Mouse (Mus musculus) CD4-positive, CD25-positive, alpha-beta regulatory T cell, adult 2 months (primary cell): ENCODE results near the gene Acsm4.
"Not testable (repeated sequence)": the region's sequence is repeated elsewhere in the genome, so short reads cannot be mapped to it uniquely, and the experiment has no call there.

Experiments
- DNase-seq: peaks from one replicate; pipeline ENCODE4 v3.0.0-alpha.2; 2012; ENCODE audit warnings: low read depth, low spot score

Acsm4 gene

GRCm38 (mm10) chr7:119689726-119690125, at the start of gene Acsm4:
Acsm4 (plus strand) TSS chr7:119690026.
- DNase-seq: no peak

GRCm38 (mm10) chr7:119642307-119642706, 47.5 kb upstream of the Acsm4 start:
- no peak for DNase-seq

- no peak for DNase-seq
These were observed 21.9 kb upstream of the Acsm4 start for GRCm38 (mm10) chr7:119667893-119668292.

GRCm38 (mm10) chr7:119670395-119670794, 19.4 kb upstream of the Acsm4 start:
- DNase-seq: no peak

- peak; percentile 7 for DNase-seq
These were observed 18.9 kb upstream of the Acsm4 start for GRCm38 (mm10) chr7:119670925-119671324.

GRCm38 (mm10) chr7:119673465-119673864, 16.4 kb upstream of the Acsm4 start:
- DNase-seq: peak; percentile 62

- no peak for DNase-seq
These were observed 9.7 kb upstream of the Acsm4 start for GRCm38 (mm10) chr7:119680107-119680506.

- no peak for DNase-seq
These were observed 7.1 kb upstream of the Acsm4 start for GRCm38 (mm10) chr7:119682699-119683098.

GRCm38 (mm10) chr7:119692302-119692701, 2.5 kb downstream of the Acsm4 start:
- no peak for DNase-seq

- DNase-seq: no peak
These were observed 5.1 kb downstream of the Acsm4 start for GRCm38 (mm10) chr7:119694926-119695325.

- no peak for DNase-seq
These were observed 24.3 kb downstream of the Acsm4 start for GRCm38 (mm10) chr7:119714111-119714510.

GRCm38 (mm10) chr7:119720253-119720946, 30.6 kb downstream of the Acsm4 start, which contains the start of gene Thumpd1:
Thumpd1 (minus strand) TSS chr7:119720798.
- peak; percentile 97 for DNase-seq

GRCm38 (mm10) chr7:119720947-119721310, 31.1 kb downstream of the Acsm4 start:
- no peak for DNase-seq

GRCm38 (mm10) chr7:119727621-119728020, 37.8 kb downstream of the Acsm4 start:
- DNase-seq: no peak

GRCm38 (mm10) chr7:119731262-119731661, 41.4 kb downstream of the Acsm4 start:
- peak; percentile 56 for DNase-seq

GRCm38 (mm10) chr7:119738877-119739276, 49.1 kb downstream of the Acsm4 start:
- DNase-seq: no peak

GRCm38 (mm10) chr7:119739798-119740468, 50.1 kb downstream of the Acsm4 start:
- not testable (repeated sequence) for DNase-seq

- peak; percentile 47 for DNase-seq
These were observed 54.5 kb downstream of the Acsm4 start for GRCm38 (mm10) chr7:119744321-119744720.

GRCm38 (mm10) chr7:119745869-119746268, 56.0 kb downstream of the Acsm4 start:
- no peak for DNase-seq

- no peak for DNase-seq
These were observed 58.9 kb downstream of the Acsm4 start for GRCm38 (mm10) chr7:119748761-119749160.

GRCm38 (mm10) chr7:119749942-119750341, 60.1 kb downstream of the Acsm4 start:
- DNase-seq: no peak

- DNase-seq: no peak
These were observed 63.9 kb downstream of the Acsm4 start for GRCm38 (mm10) chr7:119753696-119754095.

- DNase-seq: no peak
These were observed 70.7 kb downstream of the Acsm4 start, which contains the start of gene Acsm3 for GRCm38 (mm10) chr7:119760527-119760951. Acsm3 (plus strand) TSS chr7:119760923.
